Mouse (Mus musculus) hindbrain, embryonic 16.5 days (tissue): ENCODE data around the gene Naaa. TPM values are rescaled to one million over a fixed set of nuclear protein-coding genes. Genes with fewer than 3 reads are reported as not detected.

Experiments used
- ATAC-seq: fragments of 200-750 bp; cut with Nextera tagmentation; 2 replicates; pipeline ENCODE4 v1.8.0; 2017; ENCODE audit warnings: moderate TSS enrichment, moderate library complexity
- H3K27ac ChIP-seq: fragments of 300-500 bp; sonication (generic); 2 replicates; pipeline ENCODE4 v1.5.1; 2014; ENCODE audit warnings: low read depth, mild to moderate bottlenecking, control low read depth, low read length, moderate library complexity
- H3K27me3 ChIP-seq: fragments of 300-500 bp; sonication (generic); replicated peaks from 2 replicates; pipeline ENCODE4 v1.6.1; 2014; ENCODE audit warnings: low read length; ENCODE audit not compliant: control insufficient read depth, insufficient read depth
- H3K36me3 ChIP-seq: fragments of 300-500 bp; sonication (generic); 2 replicates; pipeline ENCODE4 v1.6.1; 2014; ENCODE audit warnings: mild to moderate bottlenecking, low read length, moderate library complexity, mixed read lengths; ENCODE audit not compliant: control insufficient read depth, insufficient read depth
- H3K4me1 ChIP-seq: fragments of 300-500 bp; sonication (generic); 2 replicates; pipeline ENCODE4 v1.6.1; 2014; ENCODE audit warnings: low read depth, low read length; ENCODE audit not compliant: control insufficient read depth, insufficient read depth
- H3K4me2 ChIP-seq: fragments of 300-500 bp; sonication (generic); 2 replicates; pipeline ENCODE4 v1.6.1; 2014; ENCODE audit warnings: mild to moderate bottlenecking, low read length, control low read depth, moderate library complexity
- H3K4me3 ChIP-seq: fragments of 300-500 bp; sonication (generic); 2 replicates; pipeline ENCODE4 v1.5.1; 2014; ENCODE audit warnings: mild to moderate bottlenecking, low read length, control low read depth, moderate library complexity
- H3K9ac ChIP-seq: fragments of 300-500 bp; sonication (generic); 2 replicates; pipeline ENCODE4 v1.6.1; 2014; ENCODE audit warnings: low read depth, mild to moderate bottlenecking, control low read depth, low read length, moderate library complexity
- H3K9me3 ChIP-seq: fragments of 300-500 bp; sonication (generic); 2 replicates; pipeline ENCODE4 v1.6.1; 2014; ENCODE audit warnings: mild to moderate bottlenecking, low read length, moderate library complexity; ENCODE audit not compliant: control insufficient read depth
- WGBS: fragments of 180-500 bp; shearing (Covaris S2); extraction: QIAGEN DNeasy Blood & Tissue Kit; methylation state at CpG from one replicate; pipeline ENCODE4 v1.1.7; 2014; 5-methylcytosine and 5-hydroxymethylcytosine counted together
- polyA plus RNA-seq: library from polyadenylated mRNA; unstranded; fragments of >200 nt; fragmentation: Nextera tagmentation; extraction: Ambion mirVana; gene quantifications from 2 replicates; pipeline ENCODE4 v1.2.1, GENCODE M21; 2015

Naaa gene
- polyA plus RNA-seq, 1 experiment from 2014 or later, result 28.5 TPM

GRCm38 (mm10) chr5:92229514-92229913, 48.5 kb downstream of the Naaa start:
- H3K4me1 ChIP-seq, result no peaks in the 10 kb centered on the region
- H3K9ac ChIP-seq, result no peak overlapping the region
- ATAC-seq, result no peak
- no peaks in the 10 kb centered on the region for H3K9me3 ChIP-seq
- no peak overlapping the region for H3K27ac ChIP-seq
- H3K36me3 ChIP-seq, result no peaks in the 10 kb centered on the region
- no peak overlapping the region for H3K4me2 ChIP-seq
- H3K4me3 ChIP-seq, result no peak overlapping the region
- H3K27me3 ChIP-seq, result no peaks in the 10 kb centered on the region
- WGBS, result 89% methylated on average over 3 of the region's 3 CpGs

GRCm38 (mm10) chr5:92228776-92229175, 49.2 kb downstream of the Naaa start:
- no peaks in the 10 kb centered on the region for H3K4me1 ChIP-seq
- ATAC-seq, result no peak
- H3K9ac ChIP-seq, result no peak overlapping the region
- H3K27ac ChIP-seq, result no peak overlapping the region
- H3K36me3 ChIP-seq, result no peaks in the 10 kb centered on the region
- WGBS, result 28% methylated on average over 10 of the region's 10 CpGs
- H3K27me3 ChIP-seq, result no peaks in the 10 kb centered on the region
- H3K9me3 ChIP-seq, result no peaks in the 10 kb centered on the region
- H3K4me3 ChIP-seq, result no peak overlapping the region
- H3K4me2 ChIP-seq, result peak overlapping the region; percentile 4; the same call in 1 of the 2 replicates

- Histone ChIP-seq H3K9me3 (no peaks in the 10 kb centered on the region), H3K4me1 (no peaks in the 10 kb centered on the region), H3K4me3 (no peak overlapping the region), H3K27me3 (no peaks in the 10 kb centered on the region), H3K27ac (no peak overlapping the region), H3K36me3 (no peaks in the 10 kb centered on the region), H3K9ac (no peak overlapping the region), H3K4me2 (no peak overlapping the region)
- WGBS, result 83% methylated on average over 7 of the region's 7 CpGs
- no peak for ATAC-seq
Measured at GRCm38 (mm10) chr5:92227782-92228181, 50.2 kb downstream of the Naaa start.

GRCm38 (mm10) chr5:92220287-92220902, 57.6 kb downstream of the Naaa start:
- Histone ChIP-seq H3K36me3 (no peaks in the 10 kb centered on the region), H3K27ac (no peak overlapping the region), H3K4me3 (no peak overlapping the region), H3K9ac (no peak overlapping the region), H3K4me2 (no peak overlapping the region), H3K27me3 (no peaks in the 10 kb centered on the region), H3K4me1 (peaks cover 4% of the 10 kb centered on the region), H3K9me3 (no peaks in the 10 kb centered on the region)
- ATAC-seq, result no peak
- WGBS, result 92% methylated on average over 8 of the region's 8 CpGs

- Histone ChIP-seq H3K27me3 (no peaks in the 10 kb centered on the region), H3K9me3 (no peaks in the 10 kb centered on the region), H3K36me3 (no peaks in the 10 kb centered on the region), H3K4me3 (no peak overlapping the region), H3K4me1 (peaks cover 4% of the 10 kb centered on the region), H3K27ac (no peak overlapping the region), H3K9ac (no peak overlapping the region), H3K4me2 (no peak overlapping the region)
- 68% methylated on average over 6 of the region's 6 CpGs for WGBS
- no peak; the same call in 1 of the 2 replicates for ATAC-seq
Measured at GRCm38 (mm10) chr5:92219826-92220225, 58.1 kb downstream of the Naaa start.

- WGBS, result 25% methylated on average over 17 of the region's 17 CpGs
- peak overlapping the region; percentile 65 for H3K27ac ChIP-seq
- no peaks in the 10 kb centered on the region for H3K27me3 ChIP-seq
- ATAC-seq, result peak; percentile 93
- H3K4me1 ChIP-seq, result peaks cover 4% of the 10 kb centered on the region
- no peak overlapping the region for H3K9ac ChIP-seq
- no peaks in the 10 kb centered on the region for H3K36me3 ChIP-seq
- H3K4me3 ChIP-seq, result no peak overlapping the region
- 0 out of 2 replicates have a peak overlapping the region, but pooled peaks have one; percentile 13 for H3K4me2 ChIP-seq
- no peaks in the 10 kb centered on the region for H3K9me3 ChIP-seq
Measured at GRCm38 (mm10) chr5:92218915-92219793, 58.8 kb downstream of the Naaa start.

GRCm38 (mm10) chr5:92215308-92215707, 62.7 kb downstream of the Naaa start, which contains the start of gene U90926:
TSS of gene U90926 (minus strand) at chr5:92215408.
- Histone ChIP-seq H3K9ac (no peak within 1 kb of the TSS), H3K27ac (no peak within 1 kb of the TSS), H3K4me2 (no peak within 1 kb of the TSS), H3K27me3 (no peaks in the 10 kb centered on the region), H3K36me3 (no peaks in the 10 kb centered on the region), H3K4me3 (no peak within 1 kb of the TSS), H3K9me3 (no peaks in the 10 kb centered on the region), H3K4me1 (peaks cover 4% of the 10 kb centered on the region)
- 96% methylated on average over 4 of the region's 4 CpGs for WGBS
- no peak for ATAC-seq

GRCm38 (mm10) chr5:92212231-92212630, 65.7 kb downstream of the Naaa start:
- no peak overlapping the region for H3K4me2 ChIP-seq
- 92% methylated on average over 4 of the region's 4 CpGs for WGBS
- no peak overlapping the region for H3K4me3 ChIP-seq
- ATAC-seq, result no peak
- no peaks in the 10 kb centered on the region for H3K4me1 ChIP-seq
- no peaks in the 10 kb centered on the region for H3K36me3 ChIP-seq
- no peaks in the 10 kb centered on the region for H3K27me3 ChIP-seq
- H3K9me3 ChIP-seq, result no peaks in the 10 kb centered on the region
- H3K9ac ChIP-seq, result no peak overlapping the region
- H3K27ac ChIP-seq, result no peak overlapping the region

- Histone ChIP-seq H3K9me3 (no peaks in the 10 kb centered on the region), H3K36me3 (no peaks in the 10 kb centered on the region), H3K4me1 (no peaks in the 10 kb centered on the region), H3K27me3 (no peaks in the 10 kb centered on the region), H3K9ac (no peak overlapping the region), H3K27ac (no peak overlapping the region), H3K4me2 (no peak overlapping the region), H3K4me3 (no peak overlapping the region)
- WGBS, result 77% methylated on average over 8 of the region's 8 CpGs
- no peak for ATAC-seq
Measured at GRCm38 (mm10) chr5:92210205-92210604, 67.8 kb downstream of the Naaa start.
